Mouse (Mus musculus): Measurements from ENCODE around the gene Ypel2. TPM values are rescaled to one million over a fixed set of nuclear protein-coding genes. Genes with fewer than 3 reads are reported as not detected.

Gene Ypel2
- polyA plus RNA-seq (2014; fragmentation: Illumina TruSeq; extraction: RNeasy Lipid Tissue Mini Kit (QIAGEN cat#74804); ENCODE audit: low read depth, low replicate concordance) = 26.6 TPM

DNA sequence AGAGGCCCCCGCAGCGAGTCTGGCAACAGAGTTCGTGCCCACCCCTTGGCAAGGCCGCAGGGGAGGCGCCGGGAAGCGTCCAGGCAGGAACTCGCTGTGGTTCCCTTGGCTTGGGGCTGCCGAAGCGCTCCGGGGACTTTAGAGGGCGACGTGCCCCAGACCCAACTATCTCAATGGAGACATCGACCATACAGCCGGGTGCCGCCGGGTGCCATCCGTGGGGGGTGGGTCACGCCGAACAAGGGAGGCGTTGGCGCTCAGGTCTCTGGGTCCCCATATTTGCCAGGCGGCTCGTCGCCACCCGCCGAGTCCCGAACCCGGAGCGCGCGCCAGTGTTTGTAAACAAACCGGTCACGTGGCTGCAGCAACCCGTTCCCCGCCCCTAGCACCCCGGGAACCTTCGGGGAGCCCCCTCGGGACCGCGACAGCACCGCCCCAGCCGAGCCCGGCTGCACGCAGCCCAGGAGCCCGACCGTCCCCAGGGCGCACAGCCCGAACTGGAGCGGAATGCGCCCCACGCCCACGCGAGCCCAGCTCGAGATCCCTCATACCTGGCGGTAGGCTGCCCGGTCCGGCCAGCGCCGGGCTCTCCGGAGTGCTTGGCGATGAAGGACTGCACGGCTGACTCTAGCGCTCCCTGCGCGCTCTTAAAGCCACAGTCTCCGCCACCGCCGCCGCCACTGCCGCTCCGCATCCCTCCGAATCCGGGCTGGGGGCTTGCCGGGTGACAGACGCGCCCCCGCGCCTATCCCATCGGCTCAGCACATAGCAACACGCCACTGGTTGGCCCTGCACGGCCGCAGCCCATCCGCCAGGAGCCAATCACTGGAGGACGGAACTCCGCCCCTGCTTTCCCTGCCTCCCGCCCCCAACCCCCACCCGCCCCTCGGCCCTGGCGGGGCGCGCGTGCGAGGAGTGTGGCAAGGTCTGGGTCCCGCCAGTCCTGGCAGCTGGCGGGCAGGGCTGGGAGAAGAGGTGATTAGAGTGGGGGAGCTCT lies at the start of gene Ypel2:
Gene Ypel2, minus strand, starts transcription at position 667 of the 997 bp plus-strand sequence.

Other genes with a start within 250 kb of the Ypel2 start
- gene Cltc, start 236.1 kb downstream of the Ypel2 start, polyA plus RNA-seq (2014; fragmentation: Illumina TruSeq; extraction: RNeasy Lipid Tissue Mini Kit (QIAGEN cat#74804); ENCODE audit: low read depth, low replicate concordance) = 175 TPM
- 59.7 TPM for gene Dhx40, start 186.0 kb downstream of the Ypel2 start, polyA plus RNA-seq (2014; fragmentation: Illumina TruSeq; extraction: RNeasy Lipid Tissue Mini Kit (QIAGEN cat#74804); ENCODE audit: low read depth, low replicate concordance)
- 1.3 TPM for gene Gdpd1, start 80.4 kb upstream of the Ypel2 start, polyA plus RNA-seq (2014; fragmentation: Illumina TruSeq; extraction: RNeasy Lipid Tissue Mini Kit (QIAGEN cat#74804); ENCODE audit: low read depth, low replicate concordance)
- gene Smg8, start 93.1 kb upstream of the Ypel2 start, polyA plus RNA-seq (2014; fragmentation: Illumina TruSeq; extraction: RNeasy Lipid Tissue Mini Kit (QIAGEN cat#74804); ENCODE audit: low read depth, low replicate concordance) = 4.9 TPM
- gene Prr11, start 115.0 kb upstream of the Ypel2 start, polyA plus RNA-seq (2014; fragmentation: Illumina TruSeq; extraction: RNeasy Lipid Tissue Mini Kit (QIAGEN cat#74804); ENCODE audit: low read depth, low replicate concordance) = 0.19 TPM
- gene Ska2, start 115.5 kb upstream of the Ypel2 start, polyA plus RNA-seq (2014; fragmentation: Illumina TruSeq; extraction: RNeasy Lipid Tissue Mini Kit (QIAGEN cat#74804); ENCODE audit: low read depth, low replicate concordance) = 4.0 TPM
- 8.3 TPM for gene Trim37, start 133.4 kb upstream of the Ypel2 start, polyA plus RNA-seq (2014; fragmentation: Illumina TruSeq; extraction: RNeasy Lipid Tissue Mini Kit (QIAGEN cat#74804); ENCODE audit: low read depth, low replicate concordance)

All from liver, adult 10 weeks (tissue).